Mouse (Mus musculus): ENCODE measurements around the gene Bckdk. TPM values are rescaled to one million over a fixed set of nuclear protein-coding genes. Genes with fewer than 3 reads are reported as not detected.

Gene Bckdk
- polyA plus RNA-seq, 1 experiment from 2014 or later = 99.1 TPM

DNA sequence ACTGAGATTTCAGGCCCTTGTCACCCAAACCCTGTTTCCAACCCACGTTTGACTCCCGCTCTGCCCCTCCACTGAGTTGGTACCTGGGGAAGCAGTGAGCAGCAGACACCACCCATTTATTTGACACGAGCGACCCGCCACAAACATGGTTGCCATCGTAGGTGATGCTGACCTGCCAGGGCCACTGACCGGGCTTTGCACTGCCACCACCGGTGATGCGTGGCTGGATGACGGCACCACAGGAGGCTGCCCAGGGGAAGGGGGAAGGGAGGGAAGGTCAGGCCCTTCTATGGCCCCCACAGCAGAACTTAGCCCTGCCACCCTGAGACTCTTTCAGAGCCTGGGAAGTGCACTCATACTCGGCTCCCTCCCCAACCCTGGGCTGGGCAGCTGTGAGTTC is 23.8 kb downstream of the Bckdk start:
- no peak overlapping the region for H3K4me3 ChIP-seq (ENCODE audit: low read depth, low read length)
- ATAC-seq (replicated peaks; ENCODE audit: insufficient number of reproducible peaks, low FRiP score, low TSS enrichment, low read depth) (no peak), DNase-seq (ENCODE audit: low spot score) (no peak)
- H3K36me3 ChIP-seq (replicated peaks; ENCODE audit: control insufficient read depth, insufficient read depth, low read depth, low read length) = no peaks in the 10 kb centered on the region; the same call in 1 of the 2 replicates
- H3K9ac ChIP-seq (replicated peaks; ENCODE audit: low read length) = no peak overlapping the region
- no peak overlapping the region for H3K4me2 ChIP-seq (ENCODE audit: low read depth, low read length)
- no peaks in the 10 kb centered on the region for H3K9me3 ChIP-seq (replicated peaks; ENCODE audit: control insufficient read depth, low read length)
- H3K27me3 ChIP-seq (ENCODE audit: control insufficient read depth, insufficient read depth, low read length) = peaks cover 4% of the 10 kb centered on the region; the same call in 1 of the 2 replicates
- WGBS = 84% methylated on average over 10 of the region's 11 CpGs
- no peaks in the 10 kb centered on the region; the same call in 1 of the 2 replicates for H3K4me1 ChIP-seq (ENCODE audit: control insufficient read depth, insufficient read depth, low read length)
- H3K27ac ChIP-seq (replicated peaks; ENCODE audit: low read depth, low read length) = no peak overlapping the region

DNA sequence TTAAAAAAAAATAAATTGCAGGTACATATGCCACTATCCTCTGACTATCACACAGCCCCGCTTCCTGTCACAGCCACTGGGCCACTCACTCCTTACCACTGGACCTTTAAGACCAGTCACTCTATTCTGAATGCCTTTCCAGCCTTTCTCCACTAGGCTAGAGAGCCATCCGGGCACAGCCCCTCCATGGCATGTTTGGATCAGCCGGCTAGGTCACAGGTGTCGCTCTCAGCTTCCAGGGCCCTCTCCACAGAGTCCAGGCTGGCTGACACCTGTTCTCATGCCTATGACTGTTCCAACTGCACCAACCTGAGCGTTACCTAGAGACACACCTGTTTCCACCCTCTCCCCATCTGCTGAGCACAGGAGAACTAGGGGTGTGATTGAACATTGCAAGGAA is 24.7 kb downstream of the Bckdk start:
- no peak overlapping the region for H3K4me3 ChIP-seq (ENCODE audit: low read depth, low read length)
- no peaks in the 10 kb centered on the region; the same call in 1 of the 2 replicates for H3K36me3 ChIP-seq (replicated peaks; ENCODE audit: control insufficient read depth, insufficient read depth, low read depth, low read length)
- H3K27me3 ChIP-seq (ENCODE audit: control insufficient read depth, insufficient read depth, low read length) = peaks cover 4% of the 10 kb centered on the region; the same call in 1 of the 2 replicates
- no peak overlapping the region; the same call in 1 of the 2 replicates for H3K9ac ChIP-seq (replicated peaks; ENCODE audit: low read length)
- H3K27ac ChIP-seq (replicated peaks; ENCODE audit: low read depth, low read length) = no peak overlapping the region
- DNase-seq (ENCODE audit: low spot score) = no peak
- 47% methylated on average over 5 of the region's 5 CpGs for WGBS
- ATAC-seq (replicated peaks; ENCODE audit: insufficient number of reproducible peaks, low FRiP score, low TSS enrichment, low read depth) = no peak
- no peaks in the 10 kb centered on the region for H3K9me3 ChIP-seq (replicated peaks; ENCODE audit: control insufficient read depth, low read length)
- no peaks in the 10 kb centered on the region; the same call in 1 of the 2 replicates for H3K4me1 ChIP-seq (ENCODE audit: control insufficient read depth, insufficient read depth, low read length)
- H3K4me2 ChIP-seq (ENCODE audit: low read depth, low read length) = peak overlapping the region; percentile 38; the same call in 1 of the 2 replicates

DNA sequence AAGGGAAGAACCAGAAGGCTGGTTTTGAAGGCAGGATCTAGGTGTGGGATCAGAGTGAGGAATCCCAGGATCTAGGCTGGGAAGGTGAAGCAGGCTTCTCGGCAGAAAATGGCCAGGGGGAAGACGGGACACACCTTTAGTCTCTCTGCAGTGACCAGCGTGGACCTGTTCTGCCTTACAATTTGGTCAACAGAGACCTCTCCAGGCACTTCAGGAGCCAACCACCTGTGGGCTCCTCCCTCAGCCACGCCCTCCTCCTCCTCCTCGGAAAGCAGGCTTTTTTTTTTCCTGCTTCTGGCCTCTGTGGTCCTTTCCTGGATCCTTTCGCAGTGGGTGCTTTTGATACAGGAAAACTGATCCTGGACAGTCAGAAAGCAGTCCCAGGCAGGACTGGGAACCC is 26.0 kb downstream of the Bckdk start, which contains the start of gene Prss8:
Prss8 (minus strand) TSS at position 182 of the 400 bp plus-strand sequence.
- Histone ChIP-seq H3K27ac (replicated peaks; ENCODE audit: low read depth, low read length) (no peak within 1 kb of the TSS), H3K4me1 (ENCODE audit: control insufficient read depth, insufficient read depth, low read length) (no peaks in the 10 kb centered on the region; the same call in 1 of the 2 replicates), H3K27me3 (ENCODE audit: control insufficient read depth, insufficient read depth, low read length) (peaks cover 4% of the 10 kb centered on the region; the same call in 1 of the 2 replicates), H3K4me2 (ENCODE audit: low read depth, low read length) (peak within 1 kb of the TSS; percentile 38; the same call in 1 of the 2 replicates), H3K4me3 (ENCODE audit: low read depth, low read length) (peak within 1 kb of the TSS; percentile 11), H3K9me3 (replicated peaks; ENCODE audit: control insufficient read depth, low read length) (no peaks in the 10 kb centered on the region), H3K36me3 (replicated peaks; ENCODE audit: control insufficient read depth, insufficient read depth, low read depth, low read length) (no peaks in the 10 kb centered on the region), H3K9ac (replicated peaks; ENCODE audit: low read length) (peak within 1 kb of the TSS; percentile 51)
- WGBS = 10% methylated on average over 6 of the region's 6 CpGs
- DNase-seq (ENCODE audit: low spot score) (peak; percentile 25), ATAC-seq (replicated peaks; ENCODE audit: insufficient number of reproducible peaks, low FRiP score, low TSS enrichment, low read depth) (no peak)

DNA sequence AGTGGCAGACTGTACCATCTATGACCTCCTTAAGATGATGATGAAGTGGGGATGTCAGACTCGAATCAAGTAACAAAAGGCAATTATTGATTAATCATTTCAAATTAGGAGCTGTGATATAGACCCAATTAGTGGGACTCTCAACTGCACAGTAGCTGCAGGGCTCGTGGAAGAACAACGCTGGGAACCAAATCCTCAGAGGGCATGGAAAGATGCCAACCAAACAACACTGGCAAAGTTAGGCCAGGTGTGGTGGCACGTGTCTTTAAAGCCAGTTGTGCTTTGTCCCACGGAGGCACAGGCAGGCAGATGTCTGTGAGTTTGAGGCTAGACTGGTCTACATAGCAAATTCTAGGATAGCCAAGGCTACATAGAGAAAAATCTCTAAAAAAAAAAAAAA is 26.8 kb downstream of the Bckdk start:
- no peak for DNase-seq (ENCODE audit: low spot score)
- H3K4me3 ChIP-seq (ENCODE audit: low read depth, low read length) = no peak overlapping the region
- no peak overlapping the region for H3K9ac ChIP-seq (replicated peaks; ENCODE audit: low read length)
- H3K9me3 ChIP-seq (replicated peaks; ENCODE audit: control insufficient read depth, low read length) = no peaks in the 10 kb centered on the region
- no peak for ATAC-seq (replicated peaks; ENCODE audit: insufficient number of reproducible peaks, low FRiP score, low TSS enrichment, low read depth)
- H3K4me2 ChIP-seq (ENCODE audit: low read depth, low read length) = no peak overlapping the region
- no peaks in the 10 kb centered on the region for H3K36me3 ChIP-seq (replicated peaks; ENCODE audit: control insufficient read depth, insufficient read depth, low read depth, low read length)
- peaks cover 4% of the 10 kb centered on the region; the same call in 1 of the 2 replicates for H3K27me3 ChIP-seq (ENCODE audit: control insufficient read depth, insufficient read depth, low read length)
- H3K27ac ChIP-seq (replicated peaks; ENCODE audit: low read depth, low read length) = no peak overlapping the region
- 78% methylated on average over 5 of the region's 5 CpGs for WGBS
- H3K4me1 ChIP-seq (ENCODE audit: control insufficient read depth, insufficient read depth, low read length) = no peaks in the 10 kb centered on the region; the same call in 1 of the 2 replicates

DNA sequence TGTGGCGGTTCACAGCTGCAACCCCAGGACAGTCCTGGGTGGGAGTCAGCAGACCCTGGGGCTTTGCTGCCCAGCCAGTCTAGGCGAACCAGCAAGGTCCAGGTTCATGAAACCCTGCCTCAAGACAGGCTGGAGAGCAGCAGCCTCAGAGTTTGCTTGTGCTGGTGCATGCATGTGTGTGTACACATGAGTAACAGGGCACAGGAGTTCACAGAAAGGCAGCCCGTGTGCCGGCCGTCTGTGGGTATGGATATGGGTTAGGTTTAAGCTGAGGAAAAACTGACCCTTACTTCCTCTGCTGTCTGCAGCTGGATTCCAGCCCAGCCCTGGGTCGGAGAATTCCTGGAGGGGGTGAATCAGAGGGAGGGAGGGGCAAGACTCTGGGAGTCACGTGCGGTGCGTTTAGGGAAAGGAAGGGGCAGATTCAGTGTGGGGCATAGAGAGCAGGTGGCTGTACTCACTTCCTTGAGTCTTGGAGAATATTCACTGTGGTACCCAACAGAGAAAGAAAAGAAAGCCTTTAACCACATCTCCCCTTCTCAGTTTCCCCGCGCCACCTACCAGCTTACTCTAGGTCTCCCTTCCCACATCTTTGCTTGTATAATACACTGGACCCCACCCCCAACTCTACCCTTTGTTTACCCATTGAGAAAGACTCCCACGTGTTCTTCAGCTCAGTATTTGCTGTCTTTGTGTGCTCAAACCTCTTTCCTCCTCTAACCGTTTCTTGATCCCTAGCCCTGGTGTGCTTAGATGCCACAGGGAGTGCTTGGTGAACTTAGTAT is 27.7 kb downstream of the Bckdk start:
- Histone ChIP-seq H3K4me3 (ENCODE audit: low read depth, low read length) (no peak overlapping the region), H3K36me3 (replicated peaks; ENCODE audit: control insufficient read depth, insufficient read depth, low read depth, low read length) (no peaks in the 10 kb centered on the region), H3K27ac (replicated peaks; ENCODE audit: low read depth, low read length) (0 out of 2 replicates have a peak overlapping the region, but pooled peaks have one; percentile 41), H3K27me3 (ENCODE audit: control insufficient read depth, insufficient read depth, low read length) (peaks cover 4% of the 10 kb centered on the region; the same call in 1 of the 2 replicates), H3K9ac (replicated peaks; ENCODE audit: low read length) (no peak overlapping the region), H3K4me2 (ENCODE audit: low read depth, low read length) (no peak overlapping the region), H3K4me1 (ENCODE audit: control insufficient read depth, insufficient read depth, low read length) (no peaks in the 10 kb centered on the region; the same call in 1 of the 2 replicates), H3K9me3 (replicated peaks; ENCODE audit: control insufficient read depth, low read length) (no peaks in the 10 kb centered on the region)
- DNase-seq (ENCODE audit: low spot score) (peak; percentile 25), ATAC-seq (replicated peaks; ENCODE audit: insufficient number of reproducible peaks, low FRiP score, low TSS enrichment, low read depth) (no peak)
- 23% methylated on average over 13 of the region's 13 CpGs for WGBS

DNA sequence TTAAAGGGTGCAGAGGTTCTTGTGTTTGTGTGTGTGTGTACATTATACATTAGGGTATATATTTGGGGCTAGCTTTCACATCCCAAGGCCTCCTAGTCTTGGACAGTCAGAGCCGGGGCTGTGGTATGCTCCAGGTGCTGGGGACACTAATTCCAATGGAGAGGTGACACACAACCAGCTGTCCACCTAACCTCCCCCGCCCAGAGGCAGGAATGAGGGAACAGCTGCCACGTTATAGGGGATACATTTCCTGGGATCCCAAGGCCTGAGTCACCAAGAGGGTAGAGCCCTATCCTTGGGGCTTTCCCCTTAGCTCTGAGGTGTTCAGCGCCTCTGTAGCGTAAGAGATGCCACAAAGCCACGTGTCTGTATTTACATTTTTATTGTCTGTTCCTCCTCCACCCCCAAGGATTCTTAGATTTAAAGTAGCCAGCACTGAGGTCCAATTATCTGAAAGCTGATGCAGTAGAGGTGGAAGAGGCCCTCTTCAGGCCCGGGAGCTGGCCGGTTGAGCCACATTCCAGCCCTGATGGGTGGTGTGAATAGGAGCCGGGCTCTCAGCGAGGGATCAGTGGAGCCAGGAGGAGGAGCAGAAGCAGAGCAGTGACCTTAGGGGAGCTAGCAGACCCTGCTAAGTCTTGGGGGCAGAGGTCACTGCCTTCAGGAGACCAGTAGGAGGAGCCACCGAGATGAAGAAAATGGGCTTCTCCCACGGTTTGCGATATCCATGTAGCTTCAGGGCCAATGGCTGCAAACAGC is 28.6 kb downstream of the Bckdk start:
- no peak overlapping the region for H3K9ac ChIP-seq (replicated peaks; ENCODE audit: low read length)
- no peaks in the 10 kb centered on the region for H3K9me3 ChIP-seq (replicated peaks; ENCODE audit: control insufficient read depth, low read length)
- ATAC-seq (replicated peaks; ENCODE audit: insufficient number of reproducible peaks, low FRiP score, low TSS enrichment, low read depth) (0 out of 2 replicates have a peak, but pooled peaks have one; percentile 2), DNase-seq (ENCODE audit: low spot score) (peak; percentile 53)
- H3K4me1 ChIP-seq (ENCODE audit: control insufficient read depth, insufficient read depth, low read length) = no peaks in the 10 kb centered on the region; the same call in 1 of the 2 replicates
- H3K4me3 ChIP-seq (ENCODE audit: low read depth, low read length) = no peak overlapping the region
- 12% methylated on average over 13 of the region's 13 CpGs for WGBS
- no peaks in the 10 kb centered on the region for H3K36me3 ChIP-seq (replicated peaks; ENCODE audit: control insufficient read depth, insufficient read depth, low read depth, low read length)
- 0 out of 2 replicates have a peak overlapping the region, but pooled peaks have one; percentile 41 for H3K27ac ChIP-seq (replicated peaks; ENCODE audit: low read depth, low read length)
- no peak overlapping the region for H3K4me2 ChIP-seq (ENCODE audit: low read depth, low read length)
- peaks cover 4% of the 10 kb centered on the region; the same call in 1 of the 2 replicates for H3K27me3 ChIP-seq (ENCODE audit: control insufficient read depth, insufficient read depth, low read length)

DNA sequence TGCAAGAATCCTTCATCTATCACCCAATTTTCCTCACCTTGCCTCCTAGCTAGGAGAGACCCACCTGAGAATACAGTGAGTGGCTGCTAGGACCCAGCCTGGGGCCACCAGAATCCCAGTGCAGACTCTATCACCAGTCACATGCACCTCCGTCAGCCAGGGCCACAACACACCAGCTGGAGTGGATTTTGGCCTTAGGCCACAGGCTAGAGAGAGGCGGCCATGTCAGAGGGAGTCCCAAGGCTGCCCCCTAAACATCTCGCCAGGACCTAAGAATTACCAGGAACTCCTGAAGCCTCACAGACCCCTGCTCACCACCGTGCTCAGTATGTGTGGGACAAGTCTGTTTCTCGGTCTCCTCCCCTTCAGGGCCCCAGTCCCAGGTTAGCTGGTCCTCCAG is 30.2 kb downstream of the Bckdk start:
- Histone ChIP-seq H3K27ac (replicated peaks; ENCODE audit: low read depth, low read length) (no peak overlapping the region), H3K4me2 (ENCODE audit: low read depth, low read length) (no peak overlapping the region), H3K4me3 (ENCODE audit: low read depth, low read length) (no peak overlapping the region), H3K9me3 (replicated peaks; ENCODE audit: control insufficient read depth, low read length) (no peaks in the 10 kb centered on the region), H3K27me3 (ENCODE audit: control insufficient read depth, insufficient read depth, low read length) (no peaks in the 10 kb centered on the region), H3K9ac (replicated peaks; ENCODE audit: low read length) (no peak overlapping the region), H3K4me1 (ENCODE audit: control insufficient read depth, insufficient read depth, low read length) (no peaks in the 10 kb centered on the region; the same call in 1 of the 2 replicates), H3K36me3 (replicated peaks; ENCODE audit: control insufficient read depth, insufficient read depth, low read depth, low read length) (no peaks in the 10 kb centered on the region)
- no peak for ATAC-seq (replicated peaks; ENCODE audit: insufficient number of reproducible peaks, low FRiP score, low TSS enrichment, low read depth)
- WGBS = 84% methylated on average over 5 of the region's 5 CpGs
- no peak for DNase-seq (ENCODE audit: low spot score)

All from embryonic facial prominence, embryonic 11.5 days (tissue).